Mouse (Mus musculus): ENCODE measurements at regions not wholly inside any gene's neighbourhood (a gene's known extent, or its start where the extent isn't known, plus 50 kb on each side); places are given as distances from the start of the nearest gene placed in this dataset.

- TF ChIP-seq CTCF (IDR thresholded peaks at IDR 0.05; ENCODE audit: low read depth): no peak
- Histone ChIP-seq H3K27me3 (ENCODE audit: insufficient read depth, low read length) (no peaks in the 10 kb centered on the region), H3K9ac (no peak overlapping the region), H3K4me2 (no peak overlapping the region), H3K4me1 (ENCODE audit: insufficient read depth) (no peaks in the 10 kb centered on the region), H3K9me3 (ENCODE audit: low read depth, low read length) (no peaks in the 10 kb centered on the region), H3K27ac (ENCODE audit: low read depth) (no peak overlapping the region), H3K4me3 (ENCODE audit: low read depth, low read length) (no peak overlapping the region), H3K36me3 (ENCODE audit: insufficient read depth) (no peaks in the 10 kb centered on the region)
- DNase-seq: no peak
- no peak for ATAC-seq (ENCODE audit: insufficient read depth)
- WGBS: 96% methylated on average over 1 of the region's 1 CpGs
Observed at GRCm38 (mm10) chr5:78845126-78845525, 1437.3 kb upstream of the Igfbp7 start.

GRCm38 (mm10) chr5:78797391-78797790, 1389.5 kb upstream of the Igfbp7 start:
- H3K4me3 ChIP-seq (ENCODE audit: low read depth, low read length): no peak overlapping the region
- no peak overlapping the region for H3K27ac ChIP-seq (ENCODE audit: low read depth)
- no peak for TF ChIP-seq CTCF (IDR thresholded peaks at IDR 0.05; ENCODE audit: low read depth)
- H3K9ac ChIP-seq: no peak overlapping the region
- ATAC-seq (ENCODE audit: insufficient read depth): no peak
- H3K36me3 ChIP-seq (ENCODE audit: insufficient read depth): no peaks in the 10 kb centered on the region
- H3K4me2 ChIP-seq: no peak overlapping the region
- no peaks in the 10 kb centered on the region for H3K4me1 ChIP-seq (ENCODE audit: insufficient read depth)
- no peaks in the 10 kb centered on the region for H3K27me3 ChIP-seq (ENCODE audit: insufficient read depth, low read length)
- no peaks in the 10 kb centered on the region for H3K9me3 ChIP-seq (ENCODE audit: low read depth, low read length)
- 80% methylated on average over 1 of the region's 1 CpGs for WGBS
- DNase-seq: no peak

Data from lung, embryonic 14.5 days (tissue).